12 mouse cellular contexts compared by ENCODE assay signal in the genomic region with DNA sequence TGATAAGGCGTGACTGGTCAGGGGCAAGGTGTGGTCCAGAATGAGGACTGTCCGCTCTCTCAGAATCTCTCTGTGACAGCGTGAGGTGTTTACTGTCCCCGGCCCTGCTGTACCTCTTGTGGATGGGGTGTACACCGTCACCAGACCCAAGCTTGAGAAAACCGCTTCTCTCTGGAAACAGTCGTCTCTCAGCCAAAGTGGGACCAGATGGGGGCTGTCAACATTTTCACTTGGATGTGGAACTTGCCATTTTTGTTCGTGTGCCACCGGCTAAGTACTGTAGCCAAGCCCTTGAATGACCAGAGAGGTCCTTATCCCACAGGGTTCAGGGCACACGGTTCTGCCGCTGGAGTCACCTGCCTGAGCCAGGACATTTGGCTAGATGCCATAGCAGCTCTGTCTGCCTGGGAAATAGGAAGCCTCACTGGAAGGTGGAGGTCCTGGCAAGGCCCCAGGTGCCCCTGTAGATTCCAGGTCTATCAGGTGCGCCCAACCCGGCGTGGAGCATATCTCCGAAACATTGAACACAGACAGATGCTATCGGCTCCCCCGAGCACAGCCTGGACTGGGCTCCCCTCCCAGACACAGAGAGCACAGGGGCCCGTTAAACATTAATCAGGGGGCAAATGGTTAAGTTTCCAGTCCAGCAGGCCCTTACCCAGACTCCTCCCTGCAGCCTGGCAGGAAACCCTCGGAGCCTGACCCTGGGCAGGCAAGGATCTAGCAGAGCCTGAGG. TPM values are rescaled to one million over a fixed set of nuclear protein-coding genes. Genes with fewer than 3 reads are reported as not detected.
DNase-seq lines count a peak whose midpoint lies in the region; ATAC-seq and TF ChIP-seq lines count a peak whose summit lies in the region.
"Had no signal": no experiment of that assay in that cellular context is flagged by ENCODE, and none has a peak within 500 bp of the region (broad histone marks: within the 10 kb centered on the region; RNA-seq: fewer than 3 reads in every experiment).

No protein-coding gene starts in this region.

- no peak overlapping the region for H3K27ac ChIP-seq in intestine, embryonic 14.5 days (ENCODE audit: low read depth)
- H3K27ac ChIP-seq in liver, postnatal 0 days (ENCODE audit: low read depth) = no peak overlapping the region
- H3K27ac ChIP-seq: limb, embryonic 12.5 days had no signal

- no peak overlapping the region for H3K4me3 ChIP-seq in intestine, embryonic 14.5 days (ENCODE audit: low read depth, low read length)
- H3K4me3 ChIP-seq in liver, postnatal 0 days (ENCODE audit: low read depth, low read length) = no peak overlapping the region
- H3K4me3 ChIP-seq: limb, embryonic 12.5 days had no signal

- H3K9ac ChIP-seq in intestine, embryonic 14.5 days (ENCODE audit: low read length) = no peak overlapping the region
- no peak overlapping the region for H3K9ac ChIP-seq in liver, postnatal 0 days (replicated peaks)
- H3K9ac ChIP-seq: limb, embryonic 12.5 days had no signal

- peaks cover 10% of the 10 kb centered on the region for H3K4me1 ChIP-seq in intestine, embryonic 14.5 days (replicated peaks; ENCODE audit: control insufficient read depth, insufficient read depth, low read length)
- H3K4me1 ChIP-seq in liver, postnatal 0 days (ENCODE audit: insufficient read depth) = peaks cover 2% of the 10 kb centered on the region; the same call in 1 of the 2 replicates

- no peak for TF ChIP-seq EP300 in liver, postnatal 0 days (IDR thresholded peaks at IDR 0.05; ENCODE audit: low read depth)

- no peaks in the 10 kb centered on the region for H3K27me3 ChIP-seq in intestine, embryonic 14.5 days (replicated peaks; ENCODE audit: control insufficient read depth, insufficient read depth, low read length)
- no peaks in the 10 kb centered on the region for H3K27me3 ChIP-seq in liver, postnatal 0 days (ENCODE audit: insufficient read depth, low read length)

- 58% methylated on average over 19 of the region's 19 CpGs for WGBS in intestine, embryonic 14.5 days
- 59% methylated on average over 19 of the region's 19 CpGs for WGBS in liver, postnatal 0 days (ENCODE audit: insufficient replicate concordance)

- H3K9me3 ChIP-seq in intestine, embryonic 14.5 days (ENCODE audit: control insufficient read depth, low read length) = no peaks in the 10 kb centered on the region
- H3K9me3 ChIP-seq in liver, postnatal 0 days (ENCODE audit: low read length) = no peaks in the 10 kb centered on the region
- H3K9me3 ChIP-seq: limb, embryonic 12.5 days had no signal

- no peak for TF ChIP-seq CTCF in liver, postnatal 0 days (IDR thresholded peaks at IDR 0.05; ENCODE audit: low read depth)

- DNase-seq in cerebellum, postnatal 10 days = peak; percentile 68 to 69
- no peak for DNase-seq in cerebellum, adult 9-11 months
- peak; percentile 61 for DNase-seq in intestine, embryonic 14.5 days (ENCODE audit: low spot score)
- DNase-seq in kidney, postnatal 10 days = peak; percentile 79
- peak; percentile 48 for DNase-seq in liver, postnatal 0 days
- DNase-seq in right cerebral cortex, postnatal 4 days = no peak
- no peak for DNase-seq in c-Kit-positive CD71-positive TER-119-positive erythroid progenitor cells, embryonic 14.5 days (ENCODE audit: low spot score)
- DNase-seq: heart, postnatal 10 days; midbrain, embryonic 14.5 days had no signal

- ATAC-seq in intestine, embryonic 14.5 days (replicated peaks; ENCODE audit: low FRiP score, low TSS enrichment, low read depth) = peak; percentile 32
- peak; percentile 74 for ATAC-seq in liver, postnatal 0 days
- no peak for ATAC-seq in megakaryocyte-erythroid progenitor cell, adult 5-6 weeks (replicated peaks; ENCODE audit: low FRiP score, low TSS enrichment, poor library complexity, severe bottlenecking)

- H3K36me3 ChIP-seq in intestine, embryonic 14.5 days (ENCODE audit: control insufficient read depth, insufficient read depth, low read length) = no peaks in the 10 kb centered on the region
- no peaks in the 10 kb centered on the region for H3K36me3 ChIP-seq in liver, postnatal 0 days (replicated peaks; ENCODE audit: insufficient read depth, low read length)
- H3K36me3 ChIP-seq: limb, embryonic 12.5 days had no signal

- peak overlapping the region; percentile 5; the same call in 1 of the 2 replicates for H3K4me2 ChIP-seq in intestine, embryonic 14.5 days (ENCODE audit: low read length)
- H3K4me2 ChIP-seq in liver, postnatal 0 days (ENCODE audit: low read depth, low read length) = peak overlapping the region; percentile 47
- H3K4me2 ChIP-seq: limb, embryonic 12.5 days had no signal

RNA-seq across cellular contexts. Expression of a gene that starts 14.4 kb away (rescaled TPM):
- polyA plus RNA-seq in intestine, embryonic 14.5 days (2014; fragmentation: Nextera tagmentation; extraction: Ambion mirVana) = 0.08 TPM in 1 of 2 replicates, not detected in the other
- 0.08 and 0.20 TPM in 2 replicates for polyA plus RNA-seq in liver, postnatal 0 days (2015; fragmentation: Nextera tagmentation; extraction: Ambion mirVana)
- total RNA-seq in megakaryocyte-erythroid progenitor cell, adult 5-6 weeks (2014; fragmentation: Nextera tagmentation) = not detected in 2 replicates
- total RNA-seq in megakaryocyte-erythroid progenitor cell, adult 5-6 weeks (2017) = not detected in 2 replicates
- total RNA-seq: neutrophil, adult 5-6 weeks had no signal

RNA-seq across cellular contexts. Expression of a gene that starts 37.5 kb away (rescaled TPM):
- polyA plus RNA-seq in intestine, embryonic 14.5 days (2014; fragmentation: Nextera tagmentation; extraction: Ambion mirVana) = 62.8 and 69.3 TPM in 2 replicates
- 39.3 and 43.1 TPM in 2 replicates for polyA plus RNA-seq in liver, postnatal 0 days (2015; fragmentation: Nextera tagmentation; extraction: Ambion mirVana)
- total RNA-seq in megakaryocyte-erythroid progenitor cell, adult 5-6 weeks (2014; fragmentation: Nextera tagmentation) = 36.1 and 46.9 TPM in 2 replicates
- total RNA-seq in megakaryocyte-erythroid progenitor cell, adult 5-6 weeks (2017) = 37.8 and 44.2 TPM in 2 replicates

RNA-seq across cellular contexts. Expression of a gene that starts 38.7 kb away (rescaled TPM):
- polyA plus RNA-seq in intestine, embryonic 14.5 days (2014; fragmentation: Nextera tagmentation; extraction: Ambion mirVana) = 0.31 and 0.46 TPM in 2 replicates
- not detected in 2 replicates for polyA plus RNA-seq in liver, postnatal 0 days (2015; fragmentation: Nextera tagmentation; extraction: Ambion mirVana)
- total RNA-seq in megakaryocyte-erythroid progenitor cell, adult 5-6 weeks (2014; fragmentation: Nextera tagmentation) = not detected in 2 replicates
- total RNA-seq in megakaryocyte-erythroid progenitor cell, adult 5-6 weeks (2017) = not detected in 2 replicates
- total RNA-seq: heart, postnatal 10 days; neutrophil, adult 5-6 weeks had no signal

Comparison
In these comparisons a context has a peak if more than half of its experiments do, and no peak if none do; other contexts are left out.
1. DNase-seq: peak in cerebellum, postnatal 10 days (2 of 2), intestine, embryonic 14.5 days (single experiment), kidney, postnatal 10 days (single experiment) and liver, postnatal 0 days (single experiment); none in cerebellum, adult 9-11 months (single experiment), right cerebral cortex, postnatal 4 days (single experiment) and c-Kit-positive CD71-positive TER-119-positive erythroid progenitor cells, embryonic 14.5 days (single experiment).